Mouse (Mus musculus) bone marrow macrophage, adult 2 months (primary cell): ENCODE data around the gene Arid1b.

Experiments used
- CTCF ChIP-seq: IDR thresholded peaks from 2 replicates; pipeline ENCODE4 v1.5.1; 2012; ENCODE audit warnings: low read depth, mild to moderate bottlenecking, low read length, moderate library complexity
- POLR2A ChIP-seq: IDR thresholded peaks from 2 replicates; pipeline ENCODE4 v1.6.1; 2012; ENCODE audit warnings: mild to moderate bottlenecking, low read depth, low read length, borderline replicate concordance

GRCm38 (mm10) chr17:5083497-5083896 is 89.4 kb downstream of the Arid1b start:
- no peak for TF ChIP-seq CTCF
- no peak for TF ChIP-seq POLR2A
